Mouse (Mus musculus): ENCODE measurements around the gene Thsd7b.

GRCm38 (mm10) chr1:129777055-129777454 lies 504.0 kb downstream of the Thsd7b start:
- TF ChIP-seq CTCF (IDR thresholded peaks at IDR 0.05; ENCODE audit: low read depth) (no peak), EP300 (IDR thresholded peaks at IDR 0.05; ENCODE audit: low read depth) (no peak)
